Mouse (Mus musculus) liver, adult 2 months (tissue): ENCODE results near the gene Suz12.

ENCODE experiments used
- CTCF ChIP-seq: fragments of 200-500 bp; IDR thresholded peaks from 2 replicates; pipeline ENCODE4 v1.5.1; 2011; ENCODE audit warnings: low read depth, low read length, control low read depth
- POLR2A ChIP-seq: fragments of 200-500 bp; IDR thresholded peaks from 2 replicates; pipeline ENCODE4 v1.6.1; 2011; ENCODE audit warnings: low read length, control low read depth; ENCODE audit not compliant: insufficient read depth; ENCODE audit errors: extremely low read depth

GRCm38 (mm10) chr11:79994271-79994988, 1.5 kb downstream of the Suz12 start:
- no peak for TF ChIP-seq CTCF
- TF ChIP-seq POLR2A, result no peak
